Mouse (Mus musculus): Measurements from ENCODE around the gene Gas2.

Gene Gas2

DNA sequence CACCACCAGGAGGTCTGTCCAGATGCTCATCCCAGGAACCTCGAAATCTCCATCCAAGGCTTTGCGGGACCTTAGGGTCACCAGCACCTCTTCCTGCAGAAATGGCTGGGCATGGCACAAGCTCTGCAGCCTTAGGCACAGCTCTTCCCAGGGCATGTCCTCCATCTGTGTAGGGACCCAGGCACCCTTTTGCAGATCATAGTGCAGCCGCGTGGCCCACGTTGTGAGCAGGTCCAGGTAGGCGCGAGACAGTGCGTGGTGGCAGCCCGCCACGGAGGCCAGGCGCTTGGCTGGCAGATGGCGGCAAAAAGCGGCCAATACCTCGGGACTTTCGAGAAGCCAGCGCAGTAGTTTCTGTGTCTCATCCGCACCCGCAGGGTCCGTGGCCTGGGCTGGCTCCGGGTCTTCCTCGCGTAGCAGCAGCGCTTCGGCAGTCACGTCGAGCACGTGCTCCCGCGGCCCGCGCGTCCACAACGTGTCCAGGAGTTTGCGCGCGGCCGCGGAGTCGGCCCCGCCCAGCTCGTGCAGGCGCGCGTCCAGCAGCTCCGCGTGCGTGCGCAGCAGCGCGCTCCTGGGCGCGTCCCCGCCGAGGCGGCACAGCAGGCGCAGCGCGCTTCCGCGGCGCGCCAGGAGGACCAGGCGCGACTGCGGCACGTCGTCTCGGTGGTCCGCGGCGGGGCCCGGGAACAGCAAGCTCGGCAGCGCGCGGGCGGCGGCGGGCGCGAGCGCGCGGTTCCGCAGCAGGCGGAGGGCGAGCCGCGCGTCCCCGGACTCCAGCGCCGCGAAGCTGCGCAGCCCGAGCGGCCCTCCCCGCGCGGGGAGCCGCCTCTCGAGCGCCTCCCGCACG lies at the start of gene Gas2:
Gene Gas2 (plus strand): TSS at position 766 of the 847 bp plus-strand sequence.
- DNase-seq (ENCODE audit: low spot score): peak; percentile 90

DNA sequence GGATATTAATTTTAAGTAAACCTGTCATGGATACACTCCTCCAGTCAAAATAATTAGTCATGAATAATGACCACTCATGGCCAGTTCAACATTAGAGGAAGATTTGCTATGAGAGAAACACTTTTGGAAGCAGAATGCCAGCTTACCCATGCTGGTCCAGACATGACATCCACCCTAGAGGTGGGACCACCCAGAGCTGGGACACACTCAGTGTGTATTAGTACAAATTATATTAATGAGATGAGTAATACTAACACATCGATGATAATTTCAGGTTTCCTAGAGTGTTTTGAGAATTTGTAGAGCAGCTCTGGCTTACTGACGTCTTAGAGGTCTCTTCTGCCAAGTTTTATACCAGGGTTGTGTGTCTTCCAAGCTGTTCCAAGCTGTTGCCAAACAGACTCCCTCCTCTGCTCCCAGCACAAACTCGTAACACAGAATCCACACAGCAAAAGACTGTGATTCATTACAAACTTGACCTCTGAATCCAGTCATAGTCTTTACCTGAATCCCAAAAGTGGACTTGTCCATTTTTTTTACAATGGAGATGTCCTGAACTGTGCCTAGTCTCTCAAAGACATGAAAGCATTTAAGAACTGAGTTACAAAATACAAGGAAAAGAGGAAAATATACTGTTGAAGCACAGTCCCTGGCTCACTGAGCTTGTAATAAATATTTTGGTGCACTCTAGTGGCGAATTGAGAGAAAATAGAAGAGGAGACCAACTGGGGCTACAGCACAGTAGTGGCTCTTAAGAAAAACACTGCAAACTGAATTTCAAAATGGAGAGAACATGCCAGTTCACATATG lies 46.1 kb upstream of the Gas2 start:
- DNase-seq (ENCODE audit: low spot score): peak; percentile 13

GRCm38 (mm10) chr7:51816283-51816839 lies 45.5 kb upstream of the Gas2 start:
- DNase-seq (ENCODE audit: low spot score): no peak

- DNase-seq (ENCODE audit: low spot score): no peak
Measured at GRCm38 (mm10) chr7:51818251-51818974, 43.4 kb upstream of the Gas2 start.

DNA sequence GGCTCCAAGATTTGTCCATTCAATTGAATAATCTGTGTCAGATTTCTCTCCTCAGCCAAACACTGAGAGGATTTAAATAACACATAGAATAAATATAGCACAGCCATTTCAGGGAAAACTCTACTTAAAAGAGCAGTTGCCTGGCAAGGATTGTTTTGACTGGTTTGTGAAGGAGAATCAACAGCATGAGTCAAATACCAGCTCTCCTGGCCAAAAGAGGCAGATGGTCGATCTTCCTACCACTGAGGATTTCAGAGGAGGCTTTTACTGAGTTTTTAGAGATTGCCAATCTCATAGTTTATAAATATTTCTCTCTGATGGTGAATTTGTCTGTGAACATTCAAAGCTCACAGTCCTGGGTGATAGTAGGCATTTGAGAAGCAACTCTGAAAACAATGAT lies 41.9 kb upstream of the Gas2 start:
- DNase-seq (ENCODE audit: low spot score): peak; percentile 33

DNA sequence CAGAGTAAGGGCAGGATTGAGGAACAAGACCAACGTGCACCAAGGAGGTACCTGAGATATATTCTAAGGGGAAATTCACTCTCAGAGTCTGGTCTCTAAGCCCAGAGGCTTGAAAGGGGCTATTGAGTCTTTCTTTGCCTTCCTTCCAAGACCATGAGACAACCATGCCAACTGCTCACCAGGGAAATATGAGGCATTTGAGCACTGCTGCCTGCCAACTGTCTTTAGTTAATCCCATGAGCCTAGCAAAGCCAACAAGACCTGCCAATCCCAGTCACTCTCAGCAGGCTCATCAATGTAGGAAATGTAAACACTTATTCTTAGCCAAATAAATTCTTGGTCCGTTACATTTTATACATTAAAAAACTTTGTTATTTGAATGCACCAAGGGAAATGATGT lies 40.3 kb upstream of the Gas2 start:
- no peak for DNase-seq (ENCODE audit: low spot score)

- no peak for DNase-seq (ENCODE audit: low spot score)
Measured at GRCm38 (mm10) chr7:51823562-51824338, 38.1 kb upstream of the Gas2 start.

GRCm38 (mm10) chr7:51831917-51832316 lies 29.9 kb upstream of the Gas2 start:
- no peak for DNase-seq (ENCODE audit: low spot score)

DNA sequence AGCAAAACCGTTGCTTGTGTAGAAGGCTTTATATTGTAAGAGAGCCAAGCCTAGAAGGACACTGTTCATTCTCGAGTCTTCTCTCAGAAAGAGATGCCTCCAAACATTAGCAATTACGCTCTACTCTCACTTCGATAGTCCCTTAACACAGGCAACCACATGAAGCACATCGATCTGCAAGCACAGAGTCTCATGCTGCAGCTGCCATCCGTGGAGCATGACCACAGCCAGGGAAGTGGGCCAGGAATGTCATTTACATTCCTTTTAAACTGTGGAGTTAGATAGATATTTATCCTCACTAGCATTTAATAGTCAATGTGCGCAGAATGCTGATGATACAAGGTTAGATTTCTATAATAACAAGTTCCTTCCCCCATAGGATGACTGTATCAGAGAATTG lies 21.3 kb upstream of the Gas2 start:
- DNase-seq (ENCODE audit: low spot score): no peak

DNA sequence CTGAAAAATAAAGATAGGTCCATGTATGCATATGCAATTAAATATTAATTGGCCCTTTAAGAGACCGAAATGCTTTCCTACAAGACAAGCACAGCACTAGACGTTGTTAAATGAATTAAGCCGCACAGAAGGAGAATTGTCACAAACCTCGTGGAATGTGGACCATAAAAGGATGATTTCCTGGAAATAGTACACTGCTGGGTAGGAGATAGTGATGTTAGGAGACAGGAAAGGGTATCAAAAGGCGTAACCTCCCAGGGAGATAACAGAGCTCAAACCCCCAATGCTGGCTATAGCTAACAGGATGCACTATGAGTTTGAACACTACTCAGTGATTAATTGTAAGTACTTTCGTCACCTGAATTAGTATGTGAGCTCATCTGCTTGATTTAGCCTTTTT lies 10.9 kb upstream of the Gas2 start:
- no peak for DNase-seq (ENCODE audit: low spot score)

- no peak for DNase-seq (ENCODE audit: low spot score)
Measured at GRCm38 (mm10) chr7:51851890-51852507, 9.8 kb upstream of the Gas2 start.

DNA sequence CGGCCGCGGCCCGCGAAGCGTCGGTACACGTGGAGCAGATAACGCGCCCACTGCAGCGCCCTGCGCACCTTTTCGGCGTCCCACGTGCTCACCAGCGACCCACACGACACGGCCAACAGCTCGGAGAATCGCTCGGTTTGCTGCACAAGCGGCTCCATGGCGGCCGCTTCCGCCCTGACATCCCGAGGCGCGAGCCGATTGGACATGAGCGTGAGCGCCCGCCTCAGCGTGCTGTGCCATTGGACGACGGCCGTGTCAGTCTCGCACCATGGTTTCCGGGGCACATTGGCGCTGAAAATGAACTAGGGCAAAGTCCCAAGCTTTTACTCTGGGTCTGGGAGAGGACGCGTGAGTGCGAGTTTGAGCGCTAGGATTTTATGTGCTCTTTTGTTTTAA lies 280 bp downstream of the Gas2 start, which contains the start of gene Fancf:
Gene Fancf (minus strand): TSS at position 171 of the 396 bp plus-strand sequence.
- DNase-seq (ENCODE audit: low spot score): peak; percentile 99

GRCm38 (mm10) chr7:51862842-51863241 lies 1.0 kb downstream of the Gas2 start:
- DNase-seq (ENCODE audit: low spot score): no peak

GRCm38 (mm10) chr7:51865336-51865735 lies 3.5 kb downstream of the Gas2 start:
- no peak for DNase-seq (ENCODE audit: low spot score)

- no peak for DNase-seq (ENCODE audit: low spot score)
Measured at GRCm38 (mm10) chr7:51867983-51868382, 6.2 kb downstream of the Gas2 start.

- DNase-seq (ENCODE audit: low spot score): no peak
Measured at GRCm38 (mm10) chr7:51872041-51872440, 10.2 kb downstream of the Gas2 start.

DNA sequence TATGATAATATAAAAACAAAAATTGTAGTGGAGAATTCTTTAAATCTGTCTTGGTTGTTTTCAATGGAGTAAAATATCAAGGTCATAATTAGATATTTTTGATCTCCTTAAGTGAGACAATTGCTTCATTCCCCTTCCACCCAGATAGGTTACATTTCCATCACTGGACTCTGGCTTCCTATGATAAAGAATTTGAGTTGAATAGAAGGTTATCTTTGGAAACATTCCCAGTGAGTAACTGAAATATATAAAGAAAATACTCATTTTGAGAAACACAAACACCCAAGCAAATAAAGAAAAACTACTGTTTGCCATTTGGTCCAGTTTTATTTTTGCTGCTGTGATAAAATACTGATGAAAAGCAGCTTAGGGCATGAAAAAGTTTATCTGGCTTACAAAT lies 10.8 kb downstream of the Gas2 start:
- no peak for DNase-seq (ENCODE audit: low spot score)

DNA sequence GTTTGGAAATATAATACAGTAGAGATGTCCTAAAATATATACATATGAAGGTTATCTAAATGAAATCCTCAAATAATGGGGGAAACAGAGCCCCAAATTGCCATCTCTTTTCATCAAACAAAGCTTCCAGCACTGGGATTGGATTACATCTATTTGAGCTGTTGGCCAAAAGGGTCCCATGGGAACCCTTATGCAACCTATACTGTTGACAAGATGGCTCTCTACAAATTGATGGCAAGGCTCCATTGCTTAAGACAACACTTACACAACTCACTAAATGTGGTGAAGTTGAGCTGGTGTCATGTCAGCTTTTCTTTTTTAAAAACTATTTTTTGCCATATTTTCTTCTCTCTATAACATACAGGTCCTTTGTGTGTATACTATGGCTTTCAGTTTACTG lies 14.5 kb downstream of the Gas2 start:
- DNase-seq (ENCODE audit: low spot score): no peak

GRCm38 (mm10) chr7:51878730-51879129 lies 16.9 kb downstream of the Gas2 start:
- no peak for DNase-seq (ENCODE audit: low spot score)

GRCm38 (mm10) chr7:51879136-51879723 lies 17.4 kb downstream of the Gas2 start:
- peak; percentile 52 for DNase-seq (ENCODE audit: low spot score)
